Mouse (Mus musculus): ENCODE data around the gene Hspa12b.

DNA sequence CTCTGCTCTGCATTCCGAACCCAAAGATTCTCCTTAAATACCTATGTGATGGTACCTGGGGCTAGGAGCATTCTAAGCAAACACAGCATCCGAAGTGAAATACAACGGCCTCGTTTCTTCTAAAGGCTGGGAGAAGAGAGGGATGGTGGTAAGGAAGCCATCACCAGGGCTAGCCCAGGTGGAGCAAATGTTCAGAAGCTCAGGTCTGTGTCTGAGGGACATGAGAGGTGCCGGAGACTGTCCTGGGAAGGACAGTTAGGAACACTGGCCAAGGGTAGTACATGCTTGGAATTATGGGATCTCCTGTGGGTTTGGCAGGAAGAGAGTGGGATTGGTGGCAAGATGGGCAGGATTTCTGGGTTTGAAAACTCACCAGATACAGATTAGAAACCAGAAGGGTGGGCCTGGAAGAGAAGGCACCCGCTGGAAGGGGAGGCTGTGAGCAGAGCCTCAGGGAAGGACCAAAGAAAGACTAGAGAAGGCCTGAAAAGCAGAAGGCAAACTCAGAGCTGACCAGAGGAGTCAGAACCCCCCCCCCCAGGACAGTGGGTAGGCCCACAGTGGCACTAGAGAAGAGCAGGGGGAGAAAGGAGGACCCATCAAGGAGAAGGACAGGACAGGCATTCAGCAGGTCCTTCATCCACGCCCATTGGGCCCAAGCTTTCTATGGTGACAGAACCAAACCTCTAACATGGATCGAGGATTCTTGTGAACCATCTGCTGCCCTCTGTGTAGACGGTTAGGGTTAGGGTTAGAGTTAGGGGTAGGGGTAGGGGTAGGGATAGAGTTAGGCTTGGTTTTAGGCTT is 1.7 kb upstream of the Hspa12b start:
- no peak for TF ChIP-seq POLR2A (IDR thresholded peaks at IDR 0.05; ENCODE audit: borderline replicate concordance, insufficient read depth, low read length)
- no peak for TF ChIP-seq CTCF (IDR thresholded peaks at IDR 0.05; ENCODE audit: borderline replicate concordance, insufficient read depth, low read depth, low read length)

Data from cerebellum, adult 2 months (tissue).